Mouse (Mus musculus) bone marrow macrophage, adult 2 months (primary cell): ENCODE results near the gene Syt13. TPM values are rescaled to one million over a fixed set of nuclear protein-coding genes. Genes with fewer than 3 reads are reported as not detected.

Experiments
- H3K27ac ChIP-seq: 2 replicates; pipeline ENCODE4 v1.5.1; 2012; ENCODE audit warnings: low read depth, low read length; ENCODE audit not compliant: insufficient read depth
- H3K4me1 ChIP-seq: 2 replicates; pipeline ENCODE4 v1.6.1; 2012; ENCODE audit warnings: low read length; ENCODE audit not compliant: control insufficient read depth, insufficient read depth
- H3K4me3 ChIP-seq: 2 replicates; pipeline ENCODE4 v1.5.1; 2012; ENCODE audit warnings: mild to moderate bottlenecking, low read length, moderate library complexity; ENCODE audit not compliant: insufficient read depth
- CTCF ChIP-seq: IDR thresholded peaks from 2 replicates; pipeline ENCODE4 v1.5.1; 2012; ENCODE audit warnings: low read depth, mild to moderate bottlenecking, low read length, moderate library complexity
- POLR2A ChIP-seq: IDR thresholded peaks from 2 replicates; pipeline ENCODE4 v1.6.1; 2012; ENCODE audit warnings: mild to moderate bottlenecking, low read depth, low read length, borderline replicate concordance
- polyA plus RNA-seq: library from polyadenylated mRNA; stranded (reverse); fragments of >200 nt; gene quantifications from 2 replicates; pipeline ENCODE4 v1.2.4, GENCODE M21; 2012; ENCODE audit not compliant: missing spikeins, insufficient read depth, insufficient read length

Gene Syt13
- polyA plus RNA-seq, 1 experiment, result not detected

DNA sequence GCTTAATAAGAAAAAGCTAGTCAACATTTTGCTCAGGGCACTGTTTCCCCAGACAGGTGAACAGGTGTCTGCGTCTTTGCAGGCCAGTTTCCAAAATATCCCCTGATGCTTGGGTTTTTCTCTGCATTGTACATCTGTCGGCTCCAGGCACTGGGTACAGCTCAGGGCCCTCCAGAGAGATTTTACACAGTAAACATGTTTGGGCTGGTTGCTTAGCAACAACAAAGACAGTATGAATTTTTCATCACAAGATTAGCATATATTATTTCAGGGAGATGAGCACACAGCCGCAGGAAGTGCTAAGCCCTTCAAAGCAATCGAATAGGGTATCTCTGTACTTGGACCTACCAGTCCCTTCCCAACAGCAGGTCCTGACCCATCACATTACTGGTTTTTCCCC, 5.8 kb downstream of the Syt13 start:
- no peak overlapping the region for H3K27ac ChIP-seq
- TF ChIP-seq POLR2A (no peak), CTCF (no peak)
- H3K4me3 ChIP-seq, result no peak overlapping the region
- no peaks in the 10 kb centered on the region for H3K4me1 ChIP-seq

DNA sequence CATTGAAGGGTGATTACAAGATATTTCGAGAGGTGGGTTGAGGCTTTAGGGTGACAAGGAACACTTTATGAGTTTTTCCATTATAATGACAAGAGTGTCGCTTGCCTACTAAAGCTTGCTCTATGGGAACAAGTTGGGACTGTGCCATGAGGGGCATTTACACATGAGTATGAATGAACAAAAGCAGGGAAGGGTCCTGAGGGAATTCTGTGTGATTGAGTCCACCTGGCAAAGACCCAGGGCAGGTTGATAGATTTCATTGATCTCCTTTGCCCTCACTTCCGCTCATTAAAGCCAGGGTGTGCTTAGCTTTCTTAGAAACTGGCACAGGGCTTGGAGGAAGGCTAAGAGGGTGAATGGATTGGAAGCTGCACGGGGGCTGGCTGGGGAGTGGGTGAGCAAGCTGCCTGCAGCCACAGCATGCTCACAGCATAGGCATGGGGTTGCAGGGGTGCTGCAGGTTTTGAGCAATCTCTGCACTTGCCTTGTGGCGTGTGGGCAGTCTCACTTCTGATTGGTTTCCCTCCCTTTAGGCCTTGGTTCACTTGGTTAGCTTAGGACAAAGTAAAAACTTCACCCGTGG, 9.9 kb downstream of the Syt13 start:
- no peak overlapping the region for H3K4me3 ChIP-seq
- no peak for TF ChIP-seq CTCF
- TF ChIP-seq POLR2A, result no peak
- no peaks in the 10 kb centered on the region for H3K4me1 ChIP-seq
- no peak overlapping the region for H3K27ac ChIP-seq

DNA sequence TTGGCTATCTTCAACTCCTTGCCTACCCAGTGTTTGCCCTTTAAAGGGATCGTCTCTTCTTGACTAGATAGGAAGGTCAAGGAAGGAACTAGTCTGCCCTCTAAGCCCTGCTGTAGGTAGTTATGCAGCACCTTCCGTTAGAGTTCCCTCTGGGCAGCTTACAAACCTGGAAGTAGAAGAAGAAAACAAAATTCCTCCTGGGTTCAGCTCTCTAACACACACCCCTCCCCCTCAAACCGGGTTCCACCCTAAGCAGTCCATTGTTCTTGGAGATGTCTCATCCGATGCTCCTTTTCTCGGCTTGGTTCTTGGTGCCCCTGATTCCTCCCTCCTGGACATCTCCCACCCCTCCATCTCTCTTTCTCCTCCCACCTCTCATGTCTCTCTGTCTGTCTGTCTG, 14.8 kb downstream of the Syt13 start:
- Histone ChIP-seq H3K4me1 (no peaks in the 10 kb centered on the region), H3K27ac (no peak overlapping the region), H3K4me3 (no peak overlapping the region)
- no peak for TF ChIP-seq CTCF
- no peak for TF ChIP-seq POLR2A

DNA sequence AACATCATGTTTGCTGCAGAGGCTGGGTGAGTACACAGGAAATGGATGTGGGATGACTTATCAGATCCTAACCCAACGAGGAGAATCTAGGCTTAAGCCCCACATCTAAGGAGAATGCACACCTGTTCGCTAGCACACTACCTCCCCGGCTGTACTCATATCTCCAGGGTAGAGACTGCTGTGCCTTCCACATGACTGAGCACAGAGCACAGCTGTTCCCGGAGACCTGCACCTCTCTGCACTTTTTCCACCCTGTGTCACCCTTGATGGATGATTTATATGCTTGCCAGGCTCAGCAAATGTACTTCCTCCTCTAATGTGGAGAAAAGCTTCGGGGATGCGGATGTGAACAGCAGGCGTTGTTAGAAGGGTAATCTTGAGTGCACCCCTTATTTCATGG, 16.2 kb downstream of the Syt13 start:
- no peaks in the 10 kb centered on the region for H3K4me1 ChIP-seq
- no peak overlapping the region for H3K4me3 ChIP-seq
- no peak overlapping the region for H3K27ac ChIP-seq
- TF ChIP-seq POLR2A, result no peak

DNA sequence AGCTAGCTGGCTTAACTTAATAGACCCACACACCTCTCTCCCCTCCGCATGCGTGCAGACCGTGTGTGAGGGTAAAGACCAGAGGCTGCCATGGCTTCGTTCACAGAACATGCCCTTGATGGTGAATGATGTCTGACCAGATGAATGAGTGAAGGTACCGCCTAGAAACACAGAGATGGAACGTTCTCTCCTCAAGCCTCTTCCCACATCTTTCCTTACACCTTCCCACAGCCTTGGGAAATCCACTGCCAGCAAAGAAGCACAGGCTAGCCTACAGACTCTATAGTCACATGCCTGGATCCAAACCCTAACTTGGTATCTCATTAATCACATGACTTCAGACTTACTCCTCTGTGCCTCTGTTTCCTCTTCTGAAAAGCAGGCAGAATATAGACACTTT, 18.5 kb downstream of the Syt13 start:
- no peak for TF ChIP-seq CTCF
- no peak for TF ChIP-seq POLR2A
- H3K4me1 ChIP-seq, result no peaks in the 10 kb centered on the region
- H3K27ac ChIP-seq, result no peak overlapping the region
- no peak overlapping the region for H3K4me3 ChIP-seq

DNA sequence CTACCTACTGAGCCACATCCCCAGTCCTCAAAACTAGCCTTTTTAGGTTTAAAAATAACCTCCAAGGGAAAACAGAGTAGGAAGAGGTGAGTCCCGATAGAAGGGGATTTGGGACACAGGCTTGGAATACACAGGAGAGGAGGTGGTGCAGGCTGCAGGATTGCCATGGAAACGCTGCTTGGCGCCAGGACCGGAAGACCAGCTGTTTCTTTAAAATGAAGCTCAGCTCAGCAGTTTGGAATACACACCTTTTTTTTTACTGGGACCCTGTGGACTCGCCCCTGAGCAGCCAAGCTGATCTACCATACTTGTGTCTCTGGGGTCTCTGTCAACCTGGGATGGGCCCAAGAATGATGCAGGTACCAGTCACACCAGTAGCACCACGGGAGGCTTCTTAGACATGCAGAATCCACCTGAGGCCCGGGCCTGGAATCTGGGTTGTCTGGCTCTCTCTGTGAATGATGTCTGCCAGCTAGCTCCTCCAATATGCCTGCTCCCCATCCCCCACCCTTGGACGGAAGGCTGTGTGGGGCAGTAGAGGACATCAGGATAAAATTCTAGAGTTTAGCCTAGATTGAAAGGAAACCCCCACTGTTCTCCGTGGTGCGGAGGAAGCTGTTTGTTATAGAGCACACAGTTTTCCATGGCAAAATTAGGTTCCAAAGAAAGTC, 19.5 kb downstream of the Syt13 start:
- Histone ChIP-seq H3K4me3 (no peak overlapping the region), H3K4me1 (no peaks in the 10 kb centered on the region), H3K27ac (no peak overlapping the region)
- TF ChIP-seq POLR2A (no peak), CTCF (no peak)

DNA sequence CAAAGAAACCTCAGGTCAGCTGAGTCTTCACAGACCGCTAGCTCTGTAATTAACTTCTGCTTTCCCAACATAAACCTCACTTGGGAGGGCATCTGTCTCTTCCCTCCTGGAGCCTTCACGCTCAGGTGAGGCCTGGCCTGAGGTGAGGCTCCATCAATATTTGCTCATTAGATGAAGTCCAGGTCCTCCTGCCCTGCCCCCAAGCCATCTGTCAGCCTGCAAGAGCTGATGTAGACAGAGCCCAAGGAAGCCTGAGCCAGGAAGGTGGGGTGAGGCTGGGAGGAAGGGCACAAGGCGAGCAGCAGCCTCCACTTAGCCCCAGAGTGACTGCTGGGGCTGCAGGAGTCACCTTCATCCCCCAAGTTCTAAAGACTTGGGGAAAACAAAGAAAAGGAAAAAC, 20.6 kb downstream of the Syt13 start:
- Histone ChIP-seq H3K4me3 (no peak overlapping the region), H3K4me1 (no peaks in the 10 kb centered on the region), H3K27ac (no peak overlapping the region)
- TF ChIP-seq POLR2A (no peak), CTCF (no peak)

DNA sequence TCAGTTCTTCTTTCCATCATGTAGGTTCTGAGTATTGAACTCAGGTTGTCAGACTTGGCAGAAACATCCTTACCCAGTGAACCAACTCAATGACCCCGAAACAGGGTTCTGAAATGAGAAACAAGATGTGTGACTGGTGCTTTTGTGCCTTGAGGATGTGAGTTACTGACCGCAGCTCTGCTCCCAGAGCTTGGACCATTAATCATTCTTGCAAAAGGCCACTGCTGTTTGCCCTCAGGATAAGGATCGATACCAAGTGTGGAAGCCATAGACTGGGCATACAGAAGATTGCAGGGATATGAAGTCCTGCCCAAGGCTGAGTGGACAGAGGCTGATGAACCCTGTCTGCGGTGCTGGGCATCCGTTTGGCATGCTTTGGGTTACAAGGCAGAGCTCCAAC, 23.2 kb downstream of the Syt13 start:
- H3K27ac ChIP-seq, result no peak overlapping the region
- no peak overlapping the region for H3K4me3 ChIP-seq
- TF ChIP-seq CTCF (no peak), POLR2A (no peak)
- no peaks in the 10 kb centered on the region for H3K4me1 ChIP-seq

DNA sequence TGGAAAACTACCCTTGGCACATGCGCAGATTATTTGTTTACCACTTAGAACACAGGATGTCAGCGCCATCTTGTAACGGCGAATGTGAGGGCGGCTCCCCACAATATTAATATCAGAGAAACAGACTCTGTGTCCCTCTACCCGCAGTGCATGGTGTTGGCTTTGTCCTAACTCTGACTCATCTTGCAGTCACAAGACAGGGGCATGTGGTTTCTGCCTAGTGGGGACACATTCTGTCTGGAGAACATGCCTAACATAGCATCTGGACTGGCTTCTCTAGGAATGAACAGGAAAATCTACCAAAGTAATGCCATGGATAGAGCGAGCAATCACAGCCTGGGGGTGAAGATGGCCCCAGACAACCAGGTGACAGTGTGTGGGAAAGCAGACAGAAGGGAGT, 23.9 kb downstream of the Syt13 start:
- no peak overlapping the region for H3K4me3 ChIP-seq
- H3K4me1 ChIP-seq, result no peaks in the 10 kb centered on the region
- no peak overlapping the region for H3K27ac ChIP-seq
- TF ChIP-seq POLR2A, result no peak
- TF ChIP-seq CTCF, result no peak

DNA sequence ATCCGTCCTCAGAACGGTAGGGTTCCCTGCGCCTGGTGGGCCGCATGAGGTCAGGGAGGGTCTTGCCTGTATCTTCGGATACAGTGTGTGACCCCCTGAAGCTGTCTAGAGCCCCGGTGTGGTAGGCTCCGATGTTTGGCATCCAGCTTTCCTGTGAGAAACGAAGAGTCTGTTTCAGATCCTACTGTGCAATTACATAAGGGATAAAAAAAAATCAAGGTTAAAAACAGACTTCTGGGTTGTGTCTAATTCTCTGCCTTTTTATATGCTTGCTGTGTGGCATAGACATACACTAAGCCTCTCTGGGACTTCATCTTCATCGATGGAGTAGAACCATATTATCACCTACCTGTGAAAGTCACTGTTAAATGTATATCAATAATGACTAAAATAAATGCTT, 26.1 kb downstream of the Syt13 start:
- H3K27ac ChIP-seq, result no peak overlapping the region
- H3K4me1 ChIP-seq, result no peaks in the 10 kb centered on the region
- TF ChIP-seq CTCF (no peak), POLR2A (no peak)
- no peak overlapping the region for H3K4me3 ChIP-seq

DNA sequence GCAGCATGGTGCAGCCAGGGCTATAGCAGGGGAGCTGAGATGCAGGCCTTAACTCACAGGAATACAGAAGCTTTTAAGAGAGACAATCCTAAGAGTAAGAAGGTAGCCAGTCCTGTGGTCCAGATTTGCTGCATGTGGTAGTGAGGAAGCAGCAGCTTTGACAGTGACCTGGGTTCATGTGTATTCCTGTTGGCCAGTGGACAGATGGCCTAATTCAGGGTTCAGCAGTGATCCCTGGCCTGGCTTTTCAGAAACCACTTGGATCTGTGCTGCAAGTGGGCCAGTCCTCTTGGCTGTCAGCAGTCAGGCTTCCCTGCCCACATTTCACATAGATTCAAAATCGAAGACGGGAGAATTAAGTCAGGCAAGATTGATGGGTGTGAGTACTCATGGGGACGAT, 26.6 kb downstream of the Syt13 start:
- Histone ChIP-seq H3K4me1 (no peaks in the 10 kb centered on the region), H3K4me3 (no peak overlapping the region), H3K27ac (no peak overlapping the region)
- TF ChIP-seq POLR2A, result no peak
- no peak for TF ChIP-seq CTCF
